Mouse (Mus musculus): ENCODE results near the gene Fam228b.
"Not testable (repeated sequence)": the region's sequence is repeated elsewhere in the genome, so short reads cannot be mapped to it uniquely, and the experiment has no call there.

Fam228b gene

DNA sequence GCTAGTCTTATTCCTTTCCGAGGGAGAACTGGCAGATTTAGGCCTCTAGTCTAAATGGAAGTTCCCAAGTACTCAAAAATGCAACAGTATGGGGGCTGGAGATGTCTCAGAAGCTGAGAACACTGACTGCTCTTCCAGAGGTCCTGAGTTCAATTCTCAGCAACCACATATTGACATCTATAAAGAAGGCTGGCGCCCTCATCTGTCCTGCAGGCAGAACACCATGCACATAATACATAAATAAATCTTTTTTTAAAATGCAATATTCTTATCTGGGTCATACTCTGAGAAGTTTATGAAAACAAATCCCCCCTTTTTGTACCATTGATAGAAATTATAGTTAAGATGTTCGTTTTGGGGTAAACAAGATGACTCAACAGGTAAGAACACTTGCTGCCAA is 26.9 kb downstream of the Fam228b start:
- no peak for DNase-seq (ENCODE audit: low read depth, low spot score)

GRCm38 (mm10) chr12:4740823-4741222 is 28.2 kb downstream of the Fam228b start:
- DNase-seq (ENCODE audit: low read depth, low spot score): no peak

- DNase-seq (ENCODE audit: low read depth, low spot score): no peak
These were observed 31.0 kb downstream of the Fam228b start, which contains the start of gene Fam228a for GRCm38 (mm10) chr12:4738031-4738576. Gene Fam228a, minus strand, starts transcription at chr12:4738430.

DNA sequence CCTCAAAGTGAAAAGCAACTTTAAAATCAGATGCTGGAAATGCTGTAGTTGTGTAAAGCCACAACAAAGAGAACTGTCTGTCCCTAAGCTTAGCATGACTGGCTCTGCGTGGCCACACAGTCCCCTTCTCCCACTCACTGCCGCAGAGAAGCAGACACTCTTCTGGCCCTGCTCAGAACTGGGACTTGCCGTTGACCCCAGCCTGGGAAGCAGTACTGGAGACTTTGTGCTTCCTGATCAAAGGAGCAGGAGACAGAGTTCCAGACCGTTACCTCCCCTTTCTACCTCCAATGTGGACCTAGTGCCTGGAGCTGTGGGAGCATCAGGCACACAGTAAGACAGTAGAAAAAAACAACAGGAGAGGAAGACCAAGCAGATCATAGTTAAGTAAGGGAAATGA is 36.7 kb downstream of the Fam228b start:
- DNase-seq (ENCODE audit: low read depth, low spot score): no peak

DNA sequence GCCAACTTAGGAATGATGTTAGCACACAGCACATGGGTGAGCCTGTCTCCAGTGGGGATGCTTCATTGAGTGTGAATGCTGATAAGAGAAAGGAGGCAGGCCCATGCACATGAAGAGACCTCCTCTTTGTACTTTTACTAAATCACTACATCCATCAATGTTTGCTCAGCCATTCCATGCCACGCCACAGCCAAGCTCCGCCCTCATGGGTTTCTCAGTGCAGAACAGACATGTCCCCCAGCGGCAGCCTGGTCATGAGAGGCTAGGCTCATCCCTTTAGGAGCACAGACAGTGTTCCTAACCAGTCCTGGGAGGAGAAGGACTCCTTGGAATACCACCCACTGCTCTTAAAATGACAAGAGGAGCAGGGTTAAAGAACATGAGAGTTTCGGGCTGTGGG is 37.4 kb downstream of the Fam228b start:
- no peak for DNase-seq (ENCODE audit: low read depth, low spot score)

- no peak for DNase-seq (ENCODE audit: low read depth, low spot score)
These were observed 39.9 kb downstream of the Fam228b start for GRCm38 (mm10) chr12:4729165-4729564.

- no peak for DNase-seq (ENCODE audit: low read depth, low spot score)
These were observed 49.0 kb downstream of the Fam228b start for GRCm38 (mm10) chr12:4719762-4720754.

DNA sequence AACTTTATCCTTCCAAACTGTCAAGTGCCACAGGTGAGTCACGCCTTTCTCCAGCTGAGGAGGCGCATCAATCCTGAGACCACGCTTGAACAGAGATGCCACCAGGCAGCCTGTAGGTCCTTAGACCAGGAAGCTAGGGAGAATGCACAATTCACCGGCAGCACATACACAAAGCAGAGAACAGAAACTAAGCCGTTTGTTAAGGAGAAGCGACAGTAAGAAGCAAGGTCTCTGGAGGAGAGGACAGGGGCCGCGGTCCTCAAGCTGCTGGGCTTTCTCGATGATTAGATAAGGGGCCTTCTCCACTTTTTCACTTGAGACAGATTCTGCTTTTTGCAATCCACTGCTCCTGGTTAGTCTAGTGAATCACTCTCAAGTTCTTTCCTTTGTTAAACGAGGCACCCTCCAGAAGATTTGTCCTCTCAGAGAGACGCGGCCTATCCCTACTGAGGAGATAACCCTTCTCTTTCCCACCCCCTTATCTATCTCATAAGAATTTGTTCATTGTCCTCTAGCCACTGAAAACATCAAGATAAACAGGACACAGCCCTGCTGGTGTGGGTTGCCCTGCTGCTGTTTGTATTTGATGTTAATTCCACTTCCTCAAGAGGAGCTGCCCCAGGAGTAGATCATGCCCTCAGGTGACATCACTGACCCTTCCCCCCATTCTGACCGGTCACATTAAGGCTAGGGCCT is 49.9 kb downstream of the Fam228b start:
- no peak for DNase-seq (ENCODE audit: low read depth, low spot score)

- peak; percentile 5 for DNase-seq (ENCODE audit: low read depth, low spot score)
These were observed 51.6 kb downstream of the Fam228b start for GRCm38 (mm10) chr12:4717417-4717816.

DNA sequence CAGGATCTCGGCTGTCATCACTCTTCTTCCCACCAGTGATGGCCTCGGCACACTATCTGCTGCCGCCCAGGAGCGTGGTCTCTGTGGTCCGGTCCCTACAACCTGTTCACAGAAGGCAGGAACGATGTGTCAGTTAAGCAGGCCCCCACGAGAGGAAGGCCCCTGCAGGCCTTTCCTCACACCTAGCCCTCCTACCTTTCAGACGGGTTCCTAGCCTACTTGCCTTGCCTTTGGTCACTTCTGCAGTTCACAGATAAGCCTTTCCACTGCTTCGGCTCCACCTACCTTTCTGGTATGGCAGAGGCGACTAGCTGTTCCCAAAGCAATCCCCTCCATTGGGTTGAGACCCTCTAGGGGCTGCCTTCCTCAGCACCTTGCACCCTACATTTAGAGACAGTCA is 53.5 kb downstream of the Fam228b start:
- no peak for DNase-seq (ENCODE audit: low read depth, low spot score)

GRCm38 (mm10) chr12:4713361-4713760 is 55.7 kb downstream of the Fam228b start:
- DNase-seq (ENCODE audit: low read depth, low spot score): no peak

- DNase-seq (ENCODE audit: low read depth, low spot score): no peak
These were observed 59.1 kb downstream of the Fam228b start for GRCm38 (mm10) chr12:4709926-4710325.

- DNase-seq (ENCODE audit: low read depth, low spot score): no peak
These were observed 60.0 kb downstream of the Fam228b start for GRCm38 (mm10) chr12:4708881-4709604.

DNA sequence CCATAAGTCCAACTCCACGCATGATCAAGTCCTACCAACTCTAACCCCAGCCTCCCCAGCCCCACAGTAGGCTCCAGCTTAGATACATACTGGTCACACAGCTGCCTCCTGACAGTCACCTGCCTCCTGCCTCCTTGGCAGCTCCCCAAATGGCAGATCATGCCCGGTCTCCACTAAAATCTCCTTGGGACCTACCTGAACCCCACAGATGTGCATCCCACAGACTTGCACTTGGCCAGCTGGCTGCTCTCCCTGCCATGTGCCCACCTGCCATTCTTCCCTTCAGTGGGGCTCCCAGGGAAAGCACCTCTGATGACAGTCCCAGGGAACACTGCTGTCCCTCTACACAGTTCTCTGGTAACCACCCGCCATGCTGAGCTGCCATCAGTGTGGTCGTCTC is 60.8 kb downstream of the Fam228b start:
- no peak for DNase-seq (ENCODE audit: low read depth, low spot score)

DNA sequence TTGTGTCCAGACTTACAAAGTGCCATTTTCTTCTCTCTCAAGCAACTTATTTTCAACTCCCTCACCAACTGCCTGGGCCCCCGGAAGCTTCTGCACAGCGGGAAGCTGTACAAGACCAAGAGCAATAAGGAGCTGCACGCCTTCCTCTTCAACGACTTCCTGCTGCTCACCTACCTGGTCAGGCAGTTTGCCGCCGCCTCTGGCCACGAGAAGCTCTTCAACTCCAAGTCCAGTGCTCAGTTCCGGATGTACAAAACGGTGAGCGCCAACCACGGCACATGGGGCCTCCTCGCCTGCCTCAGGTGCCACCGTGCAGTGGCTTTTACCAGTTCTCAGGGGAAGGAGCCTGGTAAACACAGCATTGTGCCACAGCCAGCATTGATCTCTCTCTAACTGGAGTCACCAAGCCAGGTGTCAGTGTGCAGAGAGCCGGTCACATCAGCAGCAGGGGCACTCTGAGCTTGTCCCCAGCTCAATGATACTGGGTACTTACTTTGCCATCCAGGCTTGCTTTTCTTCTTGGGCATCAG is 61.5 kb downstream of the Fam228b start:
- no peak for DNase-seq (ENCODE audit: low read depth, low spot score)

GRCm38 (mm10) chr12:4706901-4707300 is 62.2 kb downstream of the Fam228b start:
- no peak for DNase-seq (ENCODE audit: low read depth, low spot score)

GRCm38 (mm10) chr12:4706175-4706574 is 62.9 kb downstream of the Fam228b start:
- no peak for DNase-seq (ENCODE audit: low read depth, low spot score)

DNA sequence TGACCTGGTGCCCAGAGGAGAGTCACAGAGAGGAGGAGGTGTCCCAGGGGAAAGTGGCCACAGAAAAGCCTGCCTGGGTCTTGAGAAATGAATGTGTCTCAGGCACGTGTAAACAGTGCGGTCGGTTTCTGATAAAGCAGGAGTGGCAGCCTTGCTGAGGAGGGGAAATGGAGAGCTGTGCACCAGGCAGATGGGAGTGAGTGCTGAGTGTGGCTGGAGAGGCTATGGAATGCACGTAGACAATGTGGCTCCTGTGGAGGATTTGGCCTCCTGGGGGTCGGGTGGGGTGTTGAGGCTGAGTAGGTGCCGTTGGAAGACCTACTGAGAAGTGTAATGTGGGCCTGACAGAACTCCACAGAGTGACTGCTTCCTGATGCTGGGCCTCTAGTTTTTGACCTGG is 63.4 kb downstream of the Fam228b start:
- DNase-seq (ENCODE audit: low read depth, low spot score): not testable (repeated sequence)

DNA sequence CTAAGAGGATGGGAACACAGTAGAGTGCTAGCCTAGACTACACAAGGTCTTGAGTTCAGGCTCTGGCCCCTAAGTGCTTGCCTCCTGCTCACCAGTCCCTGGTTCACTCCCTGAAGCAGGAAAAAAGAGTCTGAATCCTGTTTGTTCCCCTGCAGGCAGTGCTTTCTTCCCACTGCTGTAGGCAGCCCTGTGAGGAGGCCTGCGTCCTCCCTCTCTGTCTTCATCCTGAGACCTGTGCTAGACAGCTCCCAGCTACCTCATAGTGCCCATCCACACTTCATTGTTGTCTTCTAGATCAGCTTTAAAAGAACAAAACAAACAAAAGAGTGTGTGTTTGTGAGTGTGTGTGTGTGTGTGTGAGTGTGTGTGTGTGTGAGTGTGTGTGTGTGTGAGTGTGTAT is 74.5 kb downstream of the Fam228b start:
- no peak for DNase-seq (ENCODE audit: low read depth, low spot score)

DNA sequence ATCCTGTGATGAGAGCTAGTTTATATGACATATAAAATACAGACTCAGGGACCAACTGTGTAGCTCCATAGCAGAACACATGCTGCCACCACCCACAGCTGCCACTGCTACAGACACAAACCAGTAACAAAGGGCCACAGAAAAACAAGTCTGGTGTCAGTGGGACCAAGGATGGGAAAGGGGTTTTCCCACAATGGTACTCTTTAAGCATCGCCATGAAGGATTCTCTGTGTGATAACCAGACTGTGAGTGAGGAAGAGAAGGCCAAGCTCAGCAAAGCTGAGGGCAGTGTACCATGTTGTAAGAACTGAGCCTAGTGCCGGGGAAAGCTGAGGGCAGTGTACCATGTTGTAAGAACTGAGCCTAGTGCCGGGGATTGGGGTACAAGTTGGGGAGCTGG is 77.9 kb downstream of the Fam228b start:
- no peak for DNase-seq (ENCODE audit: low read depth, low spot score)
